Mouse (Mus musculus): Measurements from ENCODE around the gene Rnaseh2b. TPM values are rescaled to one million over a fixed set of nuclear protein-coding genes. Genes with fewer than 3 reads are reported as not detected.

Gene Rnaseh2b
- 26.9 and 27.8 TPM in 2 replicates for polyA plus RNA-seq (2014; fragmentation: Nextera tagmentation; extraction: Ambion mirVana)

DNA sequence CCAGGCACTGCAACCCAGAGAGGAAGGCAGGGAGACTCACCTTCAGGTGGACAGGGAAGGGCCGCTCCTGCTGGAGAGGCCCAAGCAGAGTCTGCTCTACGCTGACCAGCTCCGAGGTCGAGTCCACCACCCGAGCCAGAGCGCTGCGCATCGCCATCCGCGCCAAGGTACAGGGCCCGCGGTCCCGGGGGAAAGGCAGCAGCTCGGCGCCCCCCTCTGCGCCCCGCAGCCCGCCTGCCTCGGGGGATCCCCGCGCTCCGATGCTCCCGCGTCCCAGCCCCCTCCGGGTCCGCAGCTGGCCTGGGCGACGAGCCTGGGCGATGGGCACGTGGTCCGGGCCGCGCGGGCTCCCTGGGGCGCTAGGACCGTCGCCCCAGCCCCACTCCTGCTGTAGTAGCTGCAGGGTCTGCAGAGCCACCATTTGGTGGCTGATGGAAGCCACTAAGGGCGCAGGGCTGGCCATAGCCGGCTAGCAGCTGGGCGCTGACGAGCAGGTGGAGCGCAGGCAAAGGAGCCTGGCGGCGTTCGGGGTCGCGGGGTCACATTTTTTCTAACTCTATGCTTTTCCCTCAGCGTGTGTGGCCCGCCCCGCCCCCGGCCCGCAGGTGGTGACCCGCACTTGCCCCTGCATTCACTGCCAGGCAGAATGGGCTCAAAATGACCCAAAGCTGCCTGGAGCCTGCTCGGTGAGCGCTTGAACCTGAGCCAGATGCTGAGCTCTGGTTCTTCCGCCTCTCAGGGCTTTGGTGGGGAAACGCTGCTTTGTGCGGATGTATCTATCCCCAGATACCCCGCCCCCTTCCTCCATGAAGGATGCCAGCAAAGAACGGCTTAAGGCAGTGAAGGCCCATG lies at the start of gene Rnaseh2b, which contains the start of gene Dleu7:
Gene Rnaseh2b (plus strand): TSS at position 102 of the 852 bp plus-strand sequence.
Gene Dleu7 (minus strand): TSS at position 560 of the 852 bp plus-strand sequence.
- H3K4me1 ChIP-seq (ENCODE audit: control insufficient read depth, insufficient read depth, low read length) = no peaks in the 10 kb centered on the region
- peak within 1 kb of the TSS; percentile 40 for H3K4me3 ChIP-seq (ENCODE audit: low read depth, low read length)
- peak within 1 kb of the TSS; percentile 93 for H3K4me2 ChIP-seq (ENCODE audit: low read depth, low read length)
- peak within 1 kb of the TSS; percentile 25; the same call in 1 of the 2 replicates for H3K27ac ChIP-seq (ENCODE audit: low read depth, low read length)
- peak; percentile 94 for ATAC-seq (ENCODE audit: low read depth)
- H3K36me3 ChIP-seq (ENCODE audit: control insufficient read depth, insufficient read depth, low read length) = no peaks in the 10 kb centered on the region
- under 1% methylated on average over 60 of the region's 60 CpGs for WGBS
- no peaks in the 10 kb centered on the region for H3K9me3 ChIP-seq (ENCODE audit: control insufficient read depth, low read length)
- peak within 1 kb of the TSS; percentile 61 for H3K9ac ChIP-seq (replicated peaks; ENCODE audit: low read depth, low read length)
- no peaks in the 10 kb centered on the region for H3K27me3 ChIP-seq (ENCODE audit: control insufficient read depth, insufficient read depth, low read length)

DNA sequence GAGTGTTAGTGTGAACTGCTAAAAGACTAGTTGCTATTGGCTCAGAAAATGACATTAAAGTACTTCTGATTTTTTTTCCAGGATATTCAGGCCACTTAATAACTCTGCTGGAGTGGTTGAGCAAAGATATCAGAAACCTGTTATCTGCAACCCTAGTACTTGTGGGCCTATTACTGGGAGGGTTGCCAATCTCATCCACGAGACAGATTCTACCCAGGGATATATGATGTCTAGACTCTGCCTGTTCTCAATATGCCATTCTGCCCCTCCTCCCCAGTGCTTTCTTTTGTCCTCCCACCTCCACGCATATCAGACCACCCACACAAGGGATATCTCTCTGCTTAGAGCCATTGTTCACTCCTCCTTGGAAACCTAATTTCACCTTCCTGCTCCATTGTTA lies 48.9 kb upstream of the Rnaseh2b start:
- Histone ChIP-seq H3K4me1 (ENCODE audit: control insufficient read depth, insufficient read depth, low read length) (no peaks in the 10 kb centered on the region), H3K27ac (ENCODE audit: low read depth, low read length) (no peak overlapping the region), H3K36me3 (ENCODE audit: control insufficient read depth, insufficient read depth, low read length) (no peaks in the 10 kb centered on the region), H3K27me3 (ENCODE audit: control insufficient read depth, insufficient read depth, low read length) (no peaks in the 10 kb centered on the region), H3K9me3 (ENCODE audit: control insufficient read depth, low read length) (no peaks in the 10 kb centered on the region), H3K9ac (replicated peaks; ENCODE audit: low read depth, low read length) (no peak overlapping the region), H3K4me2 (ENCODE audit: low read depth, low read length) (no peak overlapping the region), H3K4me3 (ENCODE audit: low read depth, low read length) (no peak overlapping the region)
- ATAC-seq (ENCODE audit: low read depth) = no peak
- 72% methylated on average over 2 of the region's 2 CpGs for whole genome bisulfite sequencing

DNA sequence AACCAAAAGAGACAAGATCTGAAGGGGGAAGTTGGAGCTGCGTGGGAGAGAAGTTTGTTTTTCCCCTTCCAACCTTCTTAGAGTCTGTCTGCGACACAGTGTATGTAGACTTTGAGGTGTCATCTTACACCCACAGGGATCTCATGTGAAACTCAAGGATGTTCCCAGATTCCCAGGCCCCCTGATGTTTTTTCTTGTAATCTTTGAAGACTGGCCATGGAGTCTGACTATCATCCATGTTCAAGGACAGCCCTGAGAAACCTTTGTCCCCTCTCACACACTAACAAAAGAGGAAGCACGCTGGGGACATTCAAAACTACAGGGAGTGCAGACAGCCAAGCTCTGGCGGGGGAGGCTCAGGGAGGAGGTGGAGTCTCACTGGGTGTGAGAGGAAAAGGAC lies 46.8 kb upstream of the Rnaseh2b start:
- Histone ChIP-seq H3K27me3 (ENCODE audit: control insufficient read depth, insufficient read depth, low read length) (no peaks in the 10 kb centered on the region), H3K9me3 (ENCODE audit: control insufficient read depth, low read length) (no peaks in the 10 kb centered on the region), H3K27ac (ENCODE audit: low read depth, low read length) (no peak overlapping the region), H3K4me3 (ENCODE audit: low read depth, low read length) (no peak overlapping the region), H3K36me3 (ENCODE audit: control insufficient read depth, insufficient read depth, low read length) (no peaks in the 10 kb centered on the region), H3K9ac (replicated peaks; ENCODE audit: low read depth, low read length) (no peak overlapping the region), H3K4me1 (ENCODE audit: control insufficient read depth, insufficient read depth, low read length) (no peaks in the 10 kb centered on the region), H3K4me2 (ENCODE audit: low read depth, low read length) (no peak overlapping the region)
- WGBS = 26% methylated on average over 4 of the region's 4 CpGs
- ATAC-seq (ENCODE audit: low read depth) = no peak

DNA sequence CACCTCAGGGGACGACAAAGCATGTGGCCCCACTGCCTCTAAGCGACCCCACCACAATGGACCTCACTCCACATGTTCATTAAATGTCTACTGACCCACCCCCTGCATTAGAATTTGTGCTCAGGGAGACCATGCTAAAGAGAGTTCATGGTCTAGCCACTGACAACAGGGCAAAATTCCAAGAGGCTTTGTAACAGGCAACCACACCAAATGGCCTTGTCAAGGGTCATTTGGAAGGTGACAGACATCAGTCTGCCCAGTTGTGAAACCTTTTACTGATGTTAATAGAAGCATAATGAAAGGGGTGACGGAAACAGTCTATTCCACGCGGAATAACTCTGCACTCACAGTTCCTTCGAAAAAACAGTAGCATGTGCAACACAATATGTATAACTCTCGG lies 44.0 kb upstream of the Rnaseh2b start:
- H3K4me3 ChIP-seq (ENCODE audit: low read depth, low read length) = no peak overlapping the region
- H3K36me3 ChIP-seq (ENCODE audit: control insufficient read depth, insufficient read depth, low read length) = no peaks in the 10 kb centered on the region
- 77% methylated on average over 7 of the region's 7 CpGs for WGBS

DNA sequence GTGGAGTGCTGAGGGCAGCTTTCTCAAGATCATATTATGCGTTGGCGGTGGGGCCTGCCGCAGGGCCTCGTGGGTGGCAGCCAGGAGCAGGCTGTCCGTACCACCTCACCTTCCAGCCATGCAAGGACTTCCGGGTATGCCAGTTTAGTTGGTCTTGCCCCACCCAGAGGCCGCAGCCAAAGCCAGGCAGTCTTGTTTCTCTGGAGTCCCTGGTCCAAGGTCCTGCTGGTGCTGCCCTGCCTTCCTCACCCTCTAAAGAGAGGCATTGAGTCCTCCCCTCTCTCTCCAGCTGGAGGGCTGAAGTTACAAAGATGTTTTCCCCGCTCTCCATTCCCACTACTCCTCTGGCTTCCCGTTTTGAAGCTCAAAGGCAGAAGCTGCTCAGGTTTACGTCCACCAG lies 43.6 kb upstream of the Rnaseh2b start:
- Histone ChIP-seq H3K9ac (replicated peaks; ENCODE audit: low read depth, low read length) (no peak overlapping the region), H3K36me3 (ENCODE audit: control insufficient read depth, insufficient read depth, low read length) (no peaks in the 10 kb centered on the region), H3K4me2 (ENCODE audit: low read depth, low read length) (no peak overlapping the region), H3K4me3 (ENCODE audit: low read depth, low read length) (no peak overlapping the region), H3K27ac (ENCODE audit: low read depth, low read length) (no peak overlapping the region), H3K27me3 (ENCODE audit: control insufficient read depth, insufficient read depth, low read length) (no peaks in the 10 kb centered on the region), H3K4me1 (ENCODE audit: control insufficient read depth, insufficient read depth, low read length) (no peaks in the 10 kb centered on the region), H3K9me3 (ENCODE audit: control insufficient read depth, low read length) (no peaks in the 10 kb centered on the region)
- WGBS = 88% methylated on average over 10 of the region's 10 CpGs
- no peak for ATAC-seq (ENCODE audit: low read depth)

More for the DNA sequence above, 44.0 kb upstream of the Rnaseh2b start:
- H3K27me3 ChIP-seq (ENCODE audit: control insufficient read depth, insufficient read depth, low read length) = no peaks in the 10 kb centered on the region
- no peak overlapping the region for H3K9ac ChIP-seq (replicated peaks; ENCODE audit: low read depth, low read length)
- no peak overlapping the region for H3K27ac ChIP-seq (ENCODE audit: low read depth, low read length)
- no peaks in the 10 kb centered on the region for H3K4me1 ChIP-seq (ENCODE audit: control insufficient read depth, insufficient read depth, low read length)
- no peaks in the 10 kb centered on the region for H3K9me3 ChIP-seq (ENCODE audit: control insufficient read depth, low read length)
- H3K4me2 ChIP-seq (ENCODE audit: low read depth, low read length) = no peak overlapping the region
- no peak for ATAC-seq (ENCODE audit: low read depth)

DNA sequence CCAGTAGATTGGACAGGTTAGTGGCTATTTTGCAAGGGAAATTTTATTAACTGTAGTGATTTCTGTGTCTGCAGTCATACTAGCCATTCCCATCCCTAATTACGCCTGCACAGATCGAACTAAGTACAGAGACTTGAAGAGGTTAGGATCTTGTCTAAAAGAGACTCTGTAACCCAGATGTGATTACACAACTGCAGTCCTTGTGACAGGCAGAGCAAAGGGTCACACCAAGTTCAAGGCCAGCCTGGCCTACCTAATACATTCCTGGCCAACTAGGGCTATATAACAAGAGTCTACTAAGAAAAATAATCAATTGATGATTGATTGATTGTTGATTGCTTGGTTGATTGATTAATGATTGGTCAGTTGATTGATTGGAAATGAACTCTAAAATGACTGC lies 43.1 kb upstream of the Rnaseh2b start:
- Histone ChIP-seq H3K4me3 (ENCODE audit: low read depth, low read length) (no peak overlapping the region), H3K4me2 (ENCODE audit: low read depth, low read length) (no peak overlapping the region), H3K4me1 (ENCODE audit: control insufficient read depth, insufficient read depth, low read length) (no peaks in the 10 kb centered on the region), H3K9me3 (ENCODE audit: control insufficient read depth, low read length) (no peaks in the 10 kb centered on the region), H3K9ac (replicated peaks; ENCODE audit: low read depth, low read length) (no peak overlapping the region), H3K27ac (ENCODE audit: low read depth, low read length) (no peak overlapping the region), H3K27me3 (ENCODE audit: control insufficient read depth, insufficient read depth, low read length) (no peaks in the 10 kb centered on the region), H3K36me3 (ENCODE audit: control insufficient read depth, insufficient read depth, low read length) (no peaks in the 10 kb centered on the region)
- ATAC-seq (ENCODE audit: low read depth) = no peak
- WGBS = 92% methylated on average over 2 of the region's 2 CpGs

DNA sequence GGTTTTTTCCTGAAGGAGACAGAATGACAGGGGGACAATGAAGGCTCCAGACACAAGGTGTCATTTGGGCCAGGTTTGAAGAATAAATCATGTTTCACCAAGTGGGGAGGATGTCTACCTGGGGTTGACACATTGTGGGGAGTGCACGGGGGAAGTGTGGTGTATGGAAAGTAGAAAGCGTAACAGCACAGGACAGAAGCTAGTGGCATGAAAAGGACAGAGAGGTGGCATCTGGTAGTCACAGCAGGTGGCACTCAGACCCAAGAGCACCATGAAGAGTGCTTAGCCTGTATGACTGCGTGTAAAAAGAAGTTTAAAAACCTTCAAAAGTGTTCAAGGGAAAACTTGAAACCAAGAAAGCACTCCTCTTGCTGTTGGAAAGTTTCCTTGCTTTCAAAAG lies 42.3 kb upstream of the Rnaseh2b start:
- WGBS = 62% methylated on average over 3 of the region's 3 CpGs
- no peak for ATAC-seq (ENCODE audit: low read depth)
- no peaks in the 10 kb centered on the region for H3K9me3 ChIP-seq (ENCODE audit: control insufficient read depth, low read length)

DNA sequence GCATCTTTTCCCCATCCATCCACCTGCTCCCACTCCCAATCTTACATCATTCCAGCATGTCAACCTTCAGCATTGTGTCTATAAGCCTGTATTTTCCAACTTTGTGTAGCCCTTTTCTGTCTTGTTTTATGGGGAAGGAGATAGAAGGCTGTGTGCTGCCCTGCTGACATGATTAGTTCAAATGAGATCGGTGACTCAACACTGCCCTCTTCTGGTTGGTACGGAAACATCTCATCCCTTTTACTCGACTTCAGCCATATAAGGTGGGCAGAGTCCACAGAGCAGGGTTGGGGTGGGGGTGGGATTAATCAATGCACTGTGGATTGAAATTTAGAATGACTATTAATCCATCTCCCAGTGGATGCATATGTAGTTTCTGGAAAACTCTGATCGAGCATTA lies 40.4 kb upstream of the Rnaseh2b start:
- Histone ChIP-seq H3K27me3 (ENCODE audit: control insufficient read depth, insufficient read depth, low read length) (no peaks in the 10 kb centered on the region), H3K4me2 (ENCODE audit: low read depth, low read length) (no peak overlapping the region), H3K9me3 (ENCODE audit: control insufficient read depth, low read length) (no peaks in the 10 kb centered on the region), H3K4me1 (ENCODE audit: control insufficient read depth, insufficient read depth, low read length) (no peaks in the 10 kb centered on the region), H3K4me3 (ENCODE audit: low read depth, low read length) (no peak overlapping the region), H3K36me3 (ENCODE audit: control insufficient read depth, insufficient read depth, low read length) (no peaks in the 10 kb centered on the region), H3K9ac (replicated peaks; ENCODE audit: low read depth, low read length) (no peak overlapping the region), H3K27ac (ENCODE audit: low read depth, low read length) (no peak overlapping the region)
- peak; percentile 78 for ATAC-seq (ENCODE audit: low read depth)
- 11% methylated on average over 4 of the region's 4 CpGs for WGBS

More for the DNA sequence above, 42.3 kb upstream of the Rnaseh2b start:
- H3K9ac ChIP-seq (replicated peaks; ENCODE audit: low read depth, low read length) = no peak overlapping the region
- no peak overlapping the region for H3K4me2 ChIP-seq (ENCODE audit: low read depth, low read length)
- no peaks in the 10 kb centered on the region for H3K4me1 ChIP-seq (ENCODE audit: control insufficient read depth, insufficient read depth, low read length)
- no peaks in the 10 kb centered on the region for H3K27me3 ChIP-seq (ENCODE audit: control insufficient read depth, insufficient read depth, low read length)
- no peak overlapping the region for H3K27ac ChIP-seq (ENCODE audit: low read depth, low read length)
- H3K36me3 ChIP-seq (ENCODE audit: control insufficient read depth, insufficient read depth, low read length) = no peaks in the 10 kb centered on the region
- H3K4me3 ChIP-seq (ENCODE audit: low read depth, low read length) = no peak overlapping the region

DNA sequence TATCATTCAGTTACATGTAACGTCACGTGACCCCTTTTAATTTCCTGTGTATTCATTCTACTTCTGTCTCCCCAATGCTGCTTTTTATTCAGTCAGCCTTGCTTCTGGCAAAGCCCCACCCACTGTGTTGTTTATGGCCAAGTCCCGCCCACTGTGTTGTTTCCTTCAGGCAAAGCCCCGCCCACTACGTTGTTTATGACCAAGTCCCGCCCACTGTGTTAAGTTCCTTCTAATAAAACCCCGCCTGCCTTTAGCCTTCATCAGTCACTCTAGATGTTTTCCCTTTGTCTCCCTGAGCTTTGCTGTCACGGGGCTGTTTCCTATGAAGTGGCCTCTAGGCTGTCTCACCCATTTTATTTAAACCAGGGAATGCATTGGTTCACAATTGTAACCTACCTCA lies 38.0 kb upstream of the Rnaseh2b start:
- Histone ChIP-seq H3K9me3 (ENCODE audit: control insufficient read depth, low read length) (no peaks in the 10 kb centered on the region), H3K9ac (replicated peaks; ENCODE audit: low read depth, low read length) (no peak overlapping the region), H3K27me3 (ENCODE audit: control insufficient read depth, insufficient read depth, low read length) (no peaks in the 10 kb centered on the region), H3K36me3 (ENCODE audit: control insufficient read depth, insufficient read depth, low read length) (no peaks in the 10 kb centered on the region), H3K4me3 (ENCODE audit: low read depth, low read length) (no peak overlapping the region), H3K4me2 (ENCODE audit: low read depth, low read length) (no peak overlapping the region), H3K27ac (ENCODE audit: low read depth, low read length) (no peak overlapping the region), H3K4me1 (ENCODE audit: control insufficient read depth, insufficient read depth, low read length) (no peaks in the 10 kb centered on the region)
- 12% methylated on average over 8 of the region's 8 CpGs for WGBS
- ATAC-seq (ENCODE audit: low read depth) = no peak
